Mouse (Mus musculus): ENCODE results near the gene Lrrtm3.

The Lrrtm3 gene

GRCm38 (mm10) chr10:63908878-63909277 lies 181.2 kb downstream of the Lrrtm3 start:
- in situ Hi-C loops (cut with MboI, MseI): no loop called here

DNA sequence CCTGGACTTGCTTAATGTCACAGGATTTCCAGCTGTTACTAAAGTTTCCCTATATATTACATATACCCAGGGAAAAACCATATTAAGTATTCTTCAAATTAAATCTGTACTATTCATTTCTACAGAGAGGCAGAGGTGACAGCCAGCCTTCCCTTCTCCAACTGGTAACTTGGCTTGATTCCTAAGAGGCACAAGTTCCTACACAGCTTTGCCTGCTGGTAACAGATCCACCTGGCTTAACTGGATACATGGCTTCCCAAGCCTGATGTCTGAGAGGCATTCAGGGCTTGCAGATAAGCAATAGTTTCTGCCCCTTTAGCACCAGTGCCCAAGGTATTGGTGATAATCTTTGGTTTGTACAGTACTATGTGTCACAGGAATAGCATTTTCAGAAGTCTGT lies 190.2 kb downstream of the Lrrtm3 start:
- in situ Hi-C loops (cut with MboI, MseI): no loop called here

GRCm38 (mm10) chr10:63894612-63895011 lies 195.5 kb downstream of the Lrrtm3 start:
- in situ Hi-C loops (cut with MboI, MseI): no loop called here

GRCm38 (mm10) chr10:63886449-63887088 lies 203.5 kb downstream of the Lrrtm3 start:
- in situ Hi-C loops (cut with MboI, MseI): no loop called here

DNA sequence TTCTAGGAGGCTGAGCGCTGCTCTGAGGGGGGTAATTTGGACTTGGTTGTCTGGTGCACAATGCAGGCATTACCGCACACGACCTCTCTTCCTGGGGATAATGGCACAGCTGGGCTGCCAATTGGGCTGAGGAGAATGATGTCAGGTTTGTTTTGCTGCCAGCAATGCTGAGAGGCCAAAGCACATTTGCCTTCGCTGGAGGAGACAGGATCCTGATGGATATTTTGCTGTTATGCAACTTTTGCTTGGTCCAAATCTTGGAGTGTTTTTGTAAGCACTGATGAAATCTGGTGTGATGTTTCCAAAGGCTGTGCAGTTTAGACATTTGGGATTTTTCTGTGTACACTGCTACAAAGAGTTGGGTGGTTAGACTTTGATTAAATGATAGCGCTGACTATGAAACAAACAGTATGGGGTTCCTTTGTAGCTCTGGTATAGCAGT lies 209.6 kb downstream of the Lrrtm3 start:
- in situ Hi-C loops (cut with MboI, MseI): no loop called here

Data from T-helper 17 cell (primary cell).